Mouse (Mus musculus) CH12.LX (cell line): Measurements from ENCODE around the gene Clip1. TPM values are rescaled to one million over a fixed set of nuclear protein-coding genes. Genes with fewer than 3 reads are reported as not detected.

ENCODE experiments used
- DNase-seq: peaks from one replicate; pipeline ENCODE4 v3.0.0-alpha.2; 2013; ENCODE audit errors: extremely low read depth
- H3K27ac ChIP-seq: 2 replicates; pipeline ENCODE4 v1.5.1; 2012; ENCODE audit warnings: low read depth, mild to moderate bottlenecking, control low read depth, moderate library complexity; ENCODE audit not compliant: insufficient read depth
- H3K27me3 ChIP-seq: replicated peaks from 2 replicates; pipeline ENCODE3; 2012; ENCODE audit warnings: inconsistent platforms
- H3K36me3 ChIP-seq, 2 experiments: replicated peaks in 1 of 2; 2 replicates each; pipeline versions ENCODE3 to v1.6.1; 2012; ENCODE audit warnings: inconsistent platforms in 1 of 2, low read length in 1 of 2, mild to moderate bottlenecking in 1 of 2, mixed read lengths in 1 of 2, moderate library complexity in 1 of 2; ENCODE audit not compliant: control insufficient read depth in 1 of 2, insufficient read depth in 1 of 2
- H3K4me1 ChIP-seq, 2 experiments: 2 replicates each; pipeline ENCODE4 v1.6.1; 2012; ENCODE audit warnings: inconsistent platforms in 1 of 2, moderate library complexity in 1 of 2; ENCODE audit not compliant: insufficient read depth in 2 of 2, control insufficient read depth in 1 of 2
- H3K4me2 ChIP-seq: 2 replicates; pipeline ENCODE4 v1.6.1; 2012; ENCODE audit warnings: low read depth, mild to moderate bottlenecking, control low read depth; ENCODE audit not compliant: poor library complexity, insufficient read depth, severe bottlenecking
- H3K4me3 ChIP-seq, 3 experiments: fragments of 150-350 bp in 1 of 3; sonication (generic) in 1 of 3; replicated peaks in 1 of 3; 2 replicates each; pipeline versions ENCODE3 to v1.5.1; 2011 to 2012; ENCODE audit warnings: low read depth in 2 of 3, low read length in 2 of 3, mild to moderate bottlenecking in 2 of 3, moderate library complexity in 2 of 3, control low read depth in 1 of 3, improper control_type of control experiment in 1 of 3, inconsistent platforms in 1 of 3, mixed read lengths in 1 of 3; ENCODE audit not compliant: poor library complexity in 1 of 3
- H3K79me2 ChIP-seq: replicated peaks from 2 replicates; pipeline ENCODE4 v1.6.1; 2012; ENCODE audit warnings: mild to moderate bottlenecking, moderate library complexity; ENCODE audit not compliant: control insufficient read depth, poor library complexity, insufficient read depth, severe bottlenecking; ENCODE audit errors: extremely low read depth
- H3K9ac ChIP-seq: 2 replicates; pipeline ENCODE4 v1.6.1; 2012; ENCODE audit warnings: low read depth, mild to moderate bottlenecking, control low read depth, moderate library complexity; ENCODE audit not compliant: insufficient read depth
- H3K9me3 ChIP-seq: replicated peaks from 2 replicates; pipeline ENCODE3; 2012; ENCODE audit warnings: low read length, inconsistent platforms, mixed read lengths
- BHLHE40 ChIP-seq: IDR thresholded peaks from 2 replicates; pipeline ENCODE4 v1.6.1; 2011; ENCODE audit warnings: mild to moderate bottlenecking, low read depth, low read length, improper control_type of control experiment
- CHD1 ChIP-seq: IDR thresholded peaks from 2 replicates; pipeline ENCODE4 v1.6.1; 2012; ENCODE audit warnings: low read depth, low read length, improper control_type of control experiment, inconsistent platforms
- CHD2 ChIP-seq: IDR thresholded peaks from 2 replicates; pipeline ENCODE4 v1.6.1; 2011; ENCODE audit warnings: low read length, improper control_type of control experiment
- CTCF ChIP-seq, 2 experiments: IDR thresholded peaks in 1 of 2; conservative IDR thresholded peaks in 1 of 2; 2 replicates each; pipeline ENCODE4 v1.5.1; 2011 to 2012; ENCODE audit warnings: low read depth in 2 of 2, low read length in 2 of 2, improper control_type of control experiment in 1 of 2, inconsistent platforms in 1 of 2, mild to moderate bottlenecking in 1 of 2, moderate library complexity in 1 of 2
- HCFC1 ChIP-seq: IDR thresholded peaks from 2 replicates; pipeline ENCODE4 v1.6.1; 2012; ENCODE audit warnings: low read depth, mild to moderate bottlenecking, inconsistent platforms, low read length, improper control_type of control experiment
- KAT2A ChIP-seq: IDR thresholded peaks from 2 replicates; pipeline ENCODE4 v1.6.1; 2012; ENCODE audit warnings: low read length, improper control_type of control experiment, inconsistent platforms; ENCODE audit not compliant: insufficient replicate concordance
- MAZ ChIP-seq: IDR thresholded peaks from 2 replicates; pipeline ENCODE4 v1.6.1; 2012; ENCODE audit warnings: low read depth, mild to moderate bottlenecking, inconsistent platforms, low read length, improper control_type of control experiment, moderate library complexity
- RAD21 ChIP-seq: IDR thresholded peaks from 2 replicates; pipeline ENCODE4 v1.6.1; 2011; ENCODE audit warnings: low read depth, mild to moderate bottlenecking, low read length, improper control_type of control experiment, moderate library complexity
- SMC3 ChIP-seq: IDR thresholded peaks from 2 replicates; pipeline ENCODE4 v1.6.1; 2011; ENCODE audit warnings: low read depth, low read length, improper control_type of control experiment
- UBTF ChIP-seq: IDR thresholded peaks from 2 replicates; pipeline ENCODE4 v1.6.1; 2012; ENCODE audit warnings: low read depth, mild to moderate bottlenecking, inconsistent platforms, low read length, improper control_type of control experiment, moderate library complexity
- USF1 ChIP-seq: IDR thresholded peaks from 2 replicates; pipeline ENCODE4 v1.6.1; 2014; ENCODE audit warnings: low read depth, mild to moderate bottlenecking, inconsistent platforms, low read length, improper control_type of control experiment
- USF2 ChIP-seq: conservative IDR thresholded peaks from 2 replicates; pipeline ENCODE4 v1.6.1; 2011; ENCODE audit warnings: low read depth, low read length, improper control_type of control experiment
- ZC3H11A ChIP-seq: IDR thresholded peaks from 2 replicates; pipeline ENCODE4 v1.6.1; 2012; ENCODE audit warnings: low read depth, mild to moderate bottlenecking, inconsistent platforms, low read length, improper control_type of control experiment
- ZMIZ1 ChIP-seq: IDR thresholded peaks from 2 replicates; pipeline ENCODE4 v1.6.1; 2012; ENCODE audit warnings: low read depth, mild to moderate bottlenecking, inconsistent platforms, low read length, improper control_type of control experiment
- ZNF384 ChIP-seq: IDR thresholded peaks from 2 replicates; pipeline ENCODE4 v1.6.1; 2012; ENCODE audit warnings: low read depth, low read length, improper control_type of control experiment, inconsistent platforms
- dilution Hi-C: fragments of 300-500 bp; cut with MboI; formaldehyde crosslinking; loops from 2 replicates; pipeline ENCODE4 v1.14.3; 2020; ENCODE audit warnings: low sequenced_read_pairs; ENCODE audit not compliant: extremely low pct_unique_long_range_greater_than_20kb, extremely low pct_ligation_motif_present
- in situ Hi-C: fragments of 300-500 bp; cut with MboI; formaldehyde crosslinking; loops from 3 replicates; pipeline ENCODE4 v1.14.3; 2019; ENCODE audit warnings: low sequenced_read_pairs, low pct_ligation_motif_present, low pct_unique_long_range_greater_than_20kb, mixed read lengths
- polyA plus RNA-seq: library from polyadenylated mRNA; unstranded; fragments of >175 nt; gene quantifications from 2 replicates; pipeline ENCODE4 v1.2.1, GENCODE M21; 2012; ENCODE audit warnings: low read depth; ENCODE audit not compliant: insufficient read length
- total RNA-seq, 2 experiments: library from RNA; depleted of rRNA; stranded (reverse); fragments of 300-350 nt in 1 of 2; fragments of >200 nt in 1 of 2; gene quantifications; 2 replicates each; pipeline ENCODE4 v1.2.3; 2012 to 2014

Gene Clip1
- total and polyA plus RNA-seq, 3 experiments: 24.9 to 42.9 (median 28.1) TPM

GRCm38 (mm10) chr5:123699198-123699597 is 14.8 kb upstream of the Clip1 start:
- no peak for TF ChIP-seq HCFC1
- TF ChIP-seq CHD1: no peak
- TF ChIP-seq CHD2: no peak
- TF ChIP-seq MAZ: no peak
- peak; percentile 60 for TF ChIP-seq RAD21
- TF ChIP-seq ZC3H11A: no peak
- no peak for TF ChIP-seq USF2
- no peak for TF ChIP-seq BHLHE40
- no peak for TF ChIP-seq UBTF
- peak; percentile 86 for TF ChIP-seq SMC3
- TF ChIP-seq CTCF (conservative IDR thresholded peaks at IDR 0.05 in 1 of 2, IDR thresholded peaks at IDR 0.05 in 1 of 2; ENCODE audit: low read depth in 2 of 2, low read length in 2 of 2): peak; percentile 69 to 83
- no peak for TF ChIP-seq ZMIZ1
- TF ChIP-seq KAT2A: no peak
- H3K79me2 ChIP-seq: no peaks in the 10 kb centered on the region
- no peaks in the 10 kb centered on the region for H3K27me3 ChIP-seq
- no peaks in the 10 kb centered on the region for H3K9me3 ChIP-seq
- no peak overlapping the region for H3K4me3 ChIP-seq
- peaks cover 48 to 69% of the 10 kb centered on the region in 2 experiments for H3K36me3 ChIP-seq
- no peak overlapping the region for H3K27ac ChIP-seq
- H3K4me1 ChIP-seq: peaks cover 0 to 8% of the 10 kb centered on the region in 2 experiments; a peak in 2 of 4 replicates
- in situ Hi-C loops: no loop called here
- no peak overlapping the region for H3K4me2 ChIP-seq
- H3K9ac ChIP-seq: no peak overlapping the region
- dilution Hi-C loops: no loop called here
- peak; percentile 79 for DNase-seq

- Histone ChIP-seq H3K9ac (no peak overlapping the region), H3K4me2 (no peak overlapping the region), H3K79me2 (no peaks in the 10 kb centered on the region), H3K27me3 (no peaks in the 10 kb centered on the region), H3K36me3 (peaks cover 29 to 47% of the 10 kb centered on the region in 2 experiments), H3K27ac (no peak overlapping the region), H3K4me3 (no peak overlapping the region), H3K4me1 (peaks cover 0 to 10% of the 10 kb centered on the region in 2 experiments; a peak in 2 of 4 replicates), H3K9me3 (no peaks in the 10 kb centered on the region)
- in situ Hi-C loops (no loop called here), dilution Hi-C loops (no loop called here)
- TF ChIP-seq SMC3 (no peak), USF1 (no peak), BHLHE40 (no peak), ZNF384 (no peak), CTCF (conservative IDR thresholded peaks at IDR 0.05 in 1 of 2, IDR thresholded peaks at IDR 0.05 in 1 of 2; ENCODE audit: low read depth in 2 of 2, low read length in 2 of 2) (no peak), RAD21 (no peak)
- no peak for DNase-seq
These were observed 12.5 kb upstream of the Clip1 start for GRCm38 (mm10) chr5:123696961-123697360.
